Mouse (Mus musculus) kidney, postnatal 14 days (tissue): ENCODE results near the gene Vmac.

ENCODE experiments used
- DNase-seq: peaks from one replicate; pipeline ENCODE4 v3.0.0; 2022; ENCODE audit warnings: mixed read lengths

Gene Vmac

GRCm38 (mm10) chr17:56683546-56684140 is 34.2 kb downstream of the Vmac start:
- DNase-seq, result no peak

- no peak for DNase-seq
Measured at GRCm38 (mm10) chr17:56682880-56683279, 34.9 kb downstream of the Vmac start.

- DNase-seq, result no peak
Measured at GRCm38 (mm10) chr17:56681791-56682190, 36.0 kb downstream of the Vmac start.

- no peak for DNase-seq
Measured at GRCm38 (mm10) chr17:56673647-56674416, 44.0 kb downstream of the Vmac start.

- peak; percentile 100 for DNase-seq
Measured at GRCm38 (mm10) chr17:56672941-56673646, 44.7 kb downstream of the Vmac start, which contains the start of gene Ranbp3. TSS of gene Ranbp3 (plus strand) at chr17:56673294.

GRCm38 (mm10) chr17:56669766-56670165 is 48.1 kb downstream of the Vmac start:
- DNase-seq, result no peak

- DNase-seq, result peak; percentile 86
Measured at GRCm38 (mm10) chr17:56668384-56669144, 49.3 kb downstream of the Vmac start.

GRCm38 (mm10) chr17:56667591-56667990 is 50.2 kb downstream of the Vmac start:
- DNase-seq, result no peak

GRCm38 (mm10) chr17:56666384-56666783 is 51.4 kb downstream of the Vmac start:
- DNase-seq, result no peak

- DNase-seq, result no peak
Measured at GRCm38 (mm10) chr17:56664333-56664732, 53.5 kb downstream of the Vmac start.
